Mouse (Mus musculus) G1E (cell line): Measurements from ENCODE around the gene Zfp36l2.

Experiments used
- CTCF ChIP-seq: IDR thresholded peaks from 2 replicates; pipeline ENCODE4 v1.5.1; 2012; ENCODE audit warnings: low read depth, low read length, inconsistent platforms, mixed read lengths
- GATA1 ChIP-seq: IDR thresholded peaks from 2 replicates; pipeline ENCODE4 v1.6.1; 2012; ENCODE audit warnings: borderline replicate concordance, low read length, inconsistent platforms, mixed read lengths
- POLR2AphosphoS5 ChIP-seq: IDR thresholded peaks from 2 replicates; pipeline ENCODE4 v1.6.1; 2012; ENCODE audit warnings: low read depth, low read length, inconsistent platforms; ENCODE audit not compliant: insufficient replicate concordance
- TAL1 ChIP-seq: conservative IDR thresholded peaks from 2 replicates; pipeline ENCODE4 v1.6.1; 2012; ENCODE audit warnings: low read depth, low read length, inconsistent platforms, mixed read lengths

GRCm38 (mm10) chr17:84236781-84237557 lies 49.2 kb upstream of the Zfp36l2 start:
- TF ChIP-seq GATA1 (no peak), CTCF (no peak), TAL1 (no peak), POLR2AphosphoS5 (no peak)
